Mouse (Mus musculus) kidney, embryonic 16.5 days (tissue): ENCODE results near the gene Tbc1d1. TPM values are rescaled to one million over a fixed set of nuclear protein-coding genes. Genes with fewer than 3 reads are reported as not detected.

ENCODE experiments used
- ATAC-seq: fragments of 200-750 bp; cut with Nextera tagmentation; 2 replicates; pipeline ENCODE4 v1.8.0; 2017; ENCODE audit warnings: moderate TSS enrichment; ENCODE audit not compliant: low FRiP score, low TSS enrichment
- H3K27ac ChIP-seq: fragments of 300-500 bp; sonication (generic); 2 replicates; pipeline ENCODE4 v1.5.1; 2014; ENCODE audit warnings: low read length
- H3K27me3 ChIP-seq: fragments of 300-500 bp; sonication (generic); 2 replicates; pipeline ENCODE4 v1.6.1; 2014; ENCODE audit warnings: low read length, control low read depth, mixed read lengths; ENCODE audit not compliant: insufficient read depth
- H3K36me3 ChIP-seq: fragments of 300-500 bp; sonication (generic); 2 replicates; pipeline ENCODE4 v1.6.1; 2014; ENCODE audit warnings: low read length, control low read depth, mixed read lengths; ENCODE audit not compliant: insufficient read depth
- H3K4me1 ChIP-seq: fragments of 300-500 bp; sonication (generic); 2 replicates; pipeline ENCODE4 v1.6.1; 2014; ENCODE audit warnings: low read length, control low read depth, mixed read lengths; ENCODE audit not compliant: insufficient read depth
- H3K4me2 ChIP-seq: fragments of 300-500 bp; sonication (generic); replicated peaks from 2 replicates; pipeline ENCODE4 v1.6.1; 2014; ENCODE audit warnings: low read depth, low read length
- H3K4me3 ChIP-seq: fragments of 300-500 bp; sonication (generic); 2 replicates; pipeline ENCODE4 v1.5.1; 2014; ENCODE audit warnings: mild to moderate bottlenecking, low read length
- H3K9ac ChIP-seq: fragments of 300-500 bp; sonication (generic); replicated peaks from 2 replicates; pipeline ENCODE4 v1.6.1; 2014; ENCODE audit warnings: low read length
- H3K9me3 ChIP-seq: fragments of 300-500 bp; sonication (generic); 2 replicates; pipeline ENCODE4 v1.6.1; 2016; ENCODE audit warnings: low read length, control low read depth
- WGBS: fragments of 180-500 bp; shearing (Covaris S2); extraction: QIAGEN DNeasy Blood & Tissue Kit; methylation state at CpG from one replicate; pipeline ENCODE4 v1.1.7; 2014; 5-methylcytosine and 5-hydroxymethylcytosine counted together
- polyA plus RNA-seq: library from polyadenylated mRNA; unstranded; fragments of >200 nt; fragmentation: Nextera tagmentation; extraction: Ambion mirVana; gene quantifications from 2 replicates; pipeline ENCODE4 v1.2.1, GENCODE M21; 2015

Gene Tbc1d1
- polyA plus RNA-seq, 1 experiment from 2014 or later, result 39.5 TPM

GRCm38 (mm10) chr5:64301246-64301645 is 145.1 kb downstream of the Tbc1d1 start:
- ATAC-seq, result no peak
- Histone ChIP-seq H3K4me2 (no peak overlapping the region), H3K4me3 (no peak overlapping the region), H3K4me1 (peaks cover 39% of the 10 kb centered on the region), H3K9me3 (peaks cover under 1% of the 10 kb centered on the region; the same call in 1 of the 2 replicates), H3K36me3 (peaks cover 8% of the 10 kb centered on the region), H3K27ac (no peak overlapping the region), H3K9ac (no peak overlapping the region), H3K27me3 (no peaks in the 10 kb centered on the region)
- WGBS, result 70% methylated on average over 4 of the region's 4 CpGs

GRCm38 (mm10) chr5:64307289-64307688 is 151.2 kb downstream of the Tbc1d1 start:
- Histone ChIP-seq H3K9ac (no peak overlapping the region), H3K4me2 (no peak overlapping the region), H3K4me1 (no peaks in the 10 kb centered on the region), H3K9me3 (peaks cover 6% of the 10 kb centered on the region; the same call in 1 of the 2 replicates), H3K4me3 (no peak overlapping the region), H3K27ac (no peak overlapping the region), H3K36me3 (peaks cover 22% of the 10 kb centered on the region), H3K27me3 (no peaks in the 10 kb centered on the region)
- 92% methylated on average over 2 of the region's 2 CpGs for WGBS
- ATAC-seq, result no peak

- H3K27ac ChIP-seq, result no peak overlapping the region
- peaks cover 8% of the 10 kb centered on the region; the same call in 1 of the 2 replicates for H3K36me3 ChIP-seq
- WGBS, result 70% methylated on average over 5 of the region's 5 CpGs
- no peak for ATAC-seq
- H3K9ac ChIP-seq, result 0 out of 2 replicates have a peak overlapping the region, but pooled peaks have one; percentile 25
- no peak overlapping the region for H3K4me3 ChIP-seq
- H3K4me2 ChIP-seq, result no peak overlapping the region
- H3K9me3 ChIP-seq, result no peaks in the 10 kb centered on the region
- no peaks in the 10 kb centered on the region for H3K27me3 ChIP-seq
- peaks cover 30% of the 10 kb centered on the region for H3K4me1 ChIP-seq
Observed at GRCm38 (mm10) chr5:64312295-64312694, 156.2 kb downstream of the Tbc1d1 start.

GRCm38 (mm10) chr5:64313481-64313880 is 157.4 kb downstream of the Tbc1d1 start:
- 64% methylated on average over 1 of the region's 1 CpGs for WGBS
- H3K4me3 ChIP-seq, result no peak overlapping the region
- H3K4me1 ChIP-seq, result peaks cover 33% of the 10 kb centered on the region
- peak overlapping the region; percentile 73 for H3K27ac ChIP-seq
- H3K27me3 ChIP-seq, result no peaks in the 10 kb centered on the region
- no peak overlapping the region for H3K9ac ChIP-seq
- ATAC-seq, result peak; percentile 29; the same call in 1 of the 2 replicates
- H3K36me3 ChIP-seq, result peaks cover 8% of the 10 kb centered on the region; the same call in 1 of the 2 replicates
- H3K9me3 ChIP-seq, result no peaks in the 10 kb centered on the region
- H3K4me2 ChIP-seq, result no peak overlapping the region

GRCm38 (mm10) chr5:64314288-64315052 is 158.4 kb downstream of the Tbc1d1 start:
- WGBS, result 19% methylated on average over 6 of the region's 6 CpGs
- H3K27ac ChIP-seq, result peak overlapping the region; percentile 73
- ATAC-seq, result peak; percentile 72

GRCm38 (mm10) chr5:64315088-64315487 is 159.0 kb downstream of the Tbc1d1 start:
- H3K27ac ChIP-seq, result peak overlapping the region; percentile 74

More at GRCm38 (mm10) chr5:64314288-64315052, 158.4 kb downstream of the Tbc1d1 start:
- Histone ChIP-seq H3K36me3 (peaks cover 8% of the 10 kb centered on the region; the same call in 1 of the 2 replicates), H3K4me1 (peaks cover 33% of the 10 kb centered on the region), H3K4me3 (no peak overlapping the region), H3K9ac (no peak overlapping the region), H3K9me3 (no peaks in the 10 kb centered on the region), H3K4me2 (no peak overlapping the region), H3K27me3 (no peaks in the 10 kb centered on the region)

GRCm38 (mm10) chr5:64323286-64323685 is 167.2 kb downstream of the Tbc1d1 start:
- Histone ChIP-seq H3K9ac (no peak overlapping the region), H3K27ac (peak overlapping the region; percentile 8; the same call in 1 of the 2 replicates), H3K36me3 (peaks cover 9% of the 10 kb centered on the region), H3K4me3 (no peak overlapping the region), H3K4me1 (peaks cover 29% of the 10 kb centered on the region), H3K27me3 (no peaks in the 10 kb centered on the region), H3K9me3 (no peaks in the 10 kb centered on the region), H3K4me2 (no peak overlapping the region)
- 87% methylated on average over 4 of the region's 4 CpGs for WGBS
- ATAC-seq, result no peak

More at GRCm38 (mm10) chr5:64315088-64315487, 159.0 kb downstream of the Tbc1d1 start:
- ATAC-seq, result peak; percentile 56; the same call in 1 of the 2 replicates
- Histone ChIP-seq H3K4me2 (no peak overlapping the region), H3K27me3 (no peaks in the 10 kb centered on the region), H3K36me3 (peaks cover 8% of the 10 kb centered on the region; the same call in 1 of the 2 replicates), H3K9ac (0 out of 2 replicates have a peak overlapping the region, but pooled peaks have one; percentile 29), H3K4me3 (no peak overlapping the region), H3K9me3 (no peaks in the 10 kb centered on the region), H3K4me1 (peaks cover 33% of the 10 kb centered on the region)
- 86% methylated on average over 1 of the region's 1 CpGs for WGBS

GRCm38 (mm10) chr5:64324353-64324752 is 168.2 kb downstream of the Tbc1d1 start:
- no peak overlapping the region for H3K9ac ChIP-seq
- no peak for ATAC-seq
- no peak overlapping the region for H3K4me3 ChIP-seq
- no peaks in the 10 kb centered on the region for H3K9me3 ChIP-seq
- H3K36me3 ChIP-seq, result peaks cover 18% of the 10 kb centered on the region
- 88% methylated on average over 12 of the region's 12 CpGs for WGBS
- H3K27me3 ChIP-seq, result no peaks in the 10 kb centered on the region
- H3K4me2 ChIP-seq, result no peak overlapping the region
- H3K27ac ChIP-seq, result no peak overlapping the region
- H3K4me1 ChIP-seq, result peaks cover 29% of the 10 kb centered on the region

- Histone ChIP-seq H3K9ac (no peak overlapping the region), H3K4me1 (peaks cover 29% of the 10 kb centered on the region), H3K27me3 (no peaks in the 10 kb centered on the region), H3K9me3 (no peaks in the 10 kb centered on the region), H3K36me3 (peaks cover 19% of the 10 kb centered on the region), H3K4me3 (no peak overlapping the region), H3K4me2 (no peak overlapping the region), H3K27ac (peak overlapping the region; percentile 31; the same call in 1 of the 2 replicates)
- no peak for ATAC-seq
- 83% methylated on average over 8 of the region's 8 CpGs for WGBS
Observed at GRCm38 (mm10) chr5:64324920-64325319, 168.8 kb downstream of the Tbc1d1 start.
